Mouse (Mus musculus): Measurements from ENCODE around the gene Myo19.

DNA sequence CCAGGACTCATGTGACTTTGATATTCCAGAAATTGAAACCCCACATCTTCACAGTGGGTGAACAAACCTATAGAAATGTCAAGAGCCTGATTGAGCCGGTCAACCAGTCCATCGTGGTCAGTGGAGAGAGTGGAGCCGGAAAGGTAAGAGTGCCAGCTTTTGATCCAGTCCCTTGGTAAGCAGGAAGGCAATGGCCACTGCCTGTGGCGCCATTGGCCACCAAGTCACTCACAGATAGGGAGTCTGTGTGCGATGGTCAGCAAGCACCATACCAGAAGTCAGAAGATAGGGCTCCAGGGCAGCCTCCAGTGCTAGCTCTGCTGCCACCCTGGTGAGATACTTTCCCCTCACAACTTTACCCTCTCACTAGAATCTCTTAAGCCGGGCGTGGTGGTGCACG is 8.1 kb downstream of the Myo19 start:
- no peak for TF ChIP-seq CTCF (IDR thresholded peaks at IDR 0.05; ENCODE audit: low read depth)
- no peak for TF ChIP-seq EP300 (optimal IDR thresholded peaks at IDR 0.05)
